Mouse (Mus musculus) hindbrain, embryonic 13.5 days (tissue): ENCODE results near the gene Cxcl17. TPM values are rescaled to one million over a fixed set of nuclear protein-coding genes. Genes with fewer than 3 reads are reported as not detected.

Experiments used
- polyA plus RNA-seq: library from polyadenylated mRNA; unstranded; fragments of >200 nt; fragmentation: Nextera tagmentation; extraction: Ambion mirVana; gene quantifications from 2 replicates; pipeline ENCODE4 v1.2.1, GENCODE M21; 2015

The Cxcl17 gene
- polyA plus RNA-seq, 1 experiment from 2014 or later = 0.23 TPM

Other genes with a start within 250 kb of the Cxcl17 start
- 33.2 and 39.7 TPM in 2 replicates for gene Pou2f2, start 233.2 kb downstream of the Cxcl17 start, polyA plus RNA-seq
- gene Dedd2, start 192.3 kb downstream of the Cxcl17 start, polyA plus RNA-seq = 14.0 and 15.4 TPM in 2 replicates
- gene Zfp526, start 191.5 kb downstream of the Cxcl17 start, polyA plus RNA-seq = 1.6 and 1.9 TPM in 2 replicates
- gene Gsk3a, start 175.0 kb downstream of the Cxcl17 start, polyA plus RNA-seq = 13.9 and 14.6 TPM in 2 replicates
- gene Erf, start 162.1 kb downstream of the Cxcl17 start, polyA plus RNA-seq = 4.0 and 4.2 TPM in 2 replicates
- gene Cic, start 145.2 kb downstream of the Cxcl17 start, polyA plus RNA-seq = 36.9 and 42.4 TPM in 2 replicates
- 619 and 632 TPM in 2 replicates for gene Pafah1b3, start 114.9 kb downstream of the Cxcl17 start, polyA plus RNA-seq
- 2.3 TPM in 2 replicates for gene Prr19, start 111.5 kb downstream of the Cxcl17 start, polyA plus RNA-seq
- gene Tmem145, start 106.8 kb downstream of the Cxcl17 start, polyA plus RNA-seq = 49.5 and 50.6 TPM in 2 replicates
- 18.7 and 20.4 TPM in 2 replicates for gene Megf8, start 95.7 kb downstream of the Cxcl17 start, polyA plus RNA-seq
- not detected in 2 replicates for gene Cnfn, start 43.2 kb downstream of the Cxcl17 start, polyA plus RNA-seq
- gene Lipe, start 14.2 kb downstream of the Cxcl17 start, polyA plus RNA-seq = 9.8 and 10.6 TPM in 2 replicates
- 0.88 and 0.96 TPM in 2 replicates for gene Ceacam1, start 64.7 kb upstream of the Cxcl17 start, polyA plus RNA-seq
- gene Ceacam2, start 127.0 kb upstream of the Cxcl17 start, polyA plus RNA-seq = 0.12 and 0.16 TPM in 2 replicates
- not detected in 2 replicates for gene Erich4, start 203.0 kb upstream of the Cxcl17 start, polyA plus RNA-seq
- 35.8 and 42.6 TPM in 2 replicates for gene Dmac2, start 206.5 kb upstream of the Cxcl17 start, polyA plus RNA-seq
- 1.0 and 1.2 TPM in 2 replicates for gene B3gnt8, start 213.8 kb upstream of the Cxcl17 start, polyA plus RNA-seq
- 46.3 and 49.2 TPM in 2 replicates for gene Bckdha, start 246.1 kb upstream of the Cxcl17 start, polyA plus RNA-seq
- gene Exosc5, start 246.3 kb upstream of the Cxcl17 start, polyA plus RNA-seq = 44.7 and 47.1 TPM in 2 replicates